Mouse (Mus musculus): ENCODE data around the gene Dtnb.

DNA sequence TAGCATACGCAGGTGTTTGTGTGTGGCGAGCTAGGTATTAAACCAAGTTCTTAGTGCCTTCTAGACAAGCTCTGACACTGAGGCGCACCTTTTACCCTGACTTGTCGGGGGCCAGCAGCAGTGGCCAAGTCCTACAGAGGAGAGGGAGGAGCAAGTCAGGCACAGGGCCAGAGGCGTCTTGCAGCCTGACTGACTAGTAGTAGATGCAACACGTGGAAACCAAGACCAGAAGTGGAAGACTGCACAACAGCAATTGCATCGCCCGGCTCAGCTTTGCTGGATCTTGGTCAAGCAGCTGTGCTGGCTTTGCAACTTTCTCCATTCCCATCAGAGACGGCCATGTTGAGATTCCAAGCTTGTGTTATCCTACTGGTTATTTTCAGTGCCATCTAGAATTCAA lies 100.6 kb downstream of the Dtnb start:
- no peak for TF ChIP-seq CTCF (IDR thresholded peaks at IDR 0.05; ENCODE audit: low read depth, low read length)
- TF ChIP-seq POLR2A (IDR thresholded peaks at IDR 0.05; ENCODE audit: extremely low read depth, insufficient read depth, low read length): no peak

Measured in liver, adult 2 months (tissue).